Mouse (Mus musculus): ENCODE measurements around the gene Gsta3. TPM values are rescaled to one million over a fixed set of nuclear protein-coding genes. Genes with fewer than 3 reads are reported as not detected.
"Not testable (repeated sequence)": the region's sequence is repeated elsewhere in the genome, so short reads cannot be mapped to it uniquely, and the experiment has no call there.

Gene Gsta3
- polyA plus RNA-seq, 1 experiment from 2014 or later = 9.3 TPM

GRCm38 (mm10) chr1:21280306-21280705, 39.9 kb downstream of the Gsta3 start:
- Histone ChIP-seq H3K4me3 (ENCODE audit: low read length) (no peak overlapping the region), H3K27me3 (ENCODE audit: control insufficient read depth, insufficient read depth, low read length) (no peaks in the 10 kb centered on the region), H3K36me3 (ENCODE audit: control insufficient read depth, insufficient read depth, low read length) (no peaks in the 10 kb centered on the region), H3K4me1 (ENCODE audit: control insufficient read depth, insufficient read depth, low read length) (no peaks in the 10 kb centered on the region), H3K9me3 (ENCODE audit: control insufficient read depth, low read length) (no peaks in the 10 kb centered on the region), H3K27ac (ENCODE audit: low read depth, low read length) (no peak overlapping the region), H3K9ac (ENCODE audit: low read depth, low read length) (no peak overlapping the region), H3K4me2 (replicated peaks; ENCODE audit: low read depth, low read length) (no peak overlapping the region)
- WGBS = 82% methylated on average over 2 of the region's 2 CpGs
- no peak for ATAC-seq (ENCODE audit: low FRiP score, low TSS enrichment)

- not testable (repeated sequence) for H3K4me2 ChIP-seq (replicated peaks; ENCODE audit: low read depth, low read length); H3K36me3 ChIP-seq (ENCODE audit: control insufficient read depth, insufficient read depth, low read length); H3K27ac ChIP-seq (ENCODE audit: low read depth, low read length); ATAC-seq (ENCODE audit: low FRiP score, low TSS enrichment); H3K4me1 ChIP-seq (ENCODE audit: control insufficient read depth, insufficient read depth, low read length); H3K27me3 ChIP-seq (ENCODE audit: control insufficient read depth, insufficient read depth, low read length); H3K4me3 ChIP-seq (ENCODE audit: low read length); H3K9ac ChIP-seq (ENCODE audit: low read depth, low read length); H3K9me3 ChIP-seq (ENCODE audit: control insufficient read depth, low read length)
- 84% methylated on average over 2 of the region's 2 CpGs for WGBS
Observed at GRCm38 (mm10) chr1:21284644-21285043, 44.3 kb downstream of the Gsta3 start.

- ATAC-seq (ENCODE audit: low FRiP score, low TSS enrichment) = no peak
- Histone ChIP-seq H3K36me3 (ENCODE audit: control insufficient read depth, insufficient read depth, low read length) (no peaks in the 10 kb centered on the region), H3K27ac (ENCODE audit: low read depth, low read length) (no peak overlapping the region), H3K27me3 (ENCODE audit: control insufficient read depth, insufficient read depth, low read length) (no peaks in the 10 kb centered on the region), H3K4me2 (replicated peaks; ENCODE audit: low read depth, low read length) (no peak overlapping the region), H3K9me3 (ENCODE audit: control insufficient read depth, low read length) (no peaks in the 10 kb centered on the region), H3K4me3 (ENCODE audit: low read length) (no peak overlapping the region), H3K9ac (ENCODE audit: low read depth, low read length) (no peak overlapping the region), H3K4me1 (ENCODE audit: control insufficient read depth, insufficient read depth, low read length) (no peaks in the 10 kb centered on the region)
- WGBS = 89% methylated on average over 4 of the region's 4 CpGs
Observed at GRCm38 (mm10) chr1:21291394-21291793, 51.0 kb downstream of the Gsta3 start.

GRCm38 (mm10) chr1:21292590-21292989, 52.2 kb downstream of the Gsta3 start:
- Histone ChIP-seq H3K4me3 (ENCODE audit: low read length) (no peak overlapping the region), H3K27ac (ENCODE audit: low read depth, low read length) (no peak overlapping the region), H3K4me1 (ENCODE audit: control insufficient read depth, insufficient read depth, low read length) (no peaks in the 10 kb centered on the region), H3K9ac (ENCODE audit: low read depth, low read length) (no peak overlapping the region), H3K4me2 (replicated peaks; ENCODE audit: low read depth, low read length) (no peak overlapping the region), H3K36me3 (ENCODE audit: control insufficient read depth, insufficient read depth, low read length) (no peaks in the 10 kb centered on the region), H3K9me3 (ENCODE audit: control insufficient read depth, low read length) (no peaks in the 10 kb centered on the region), H3K27me3 (ENCODE audit: control insufficient read depth, insufficient read depth, low read length) (no peaks in the 10 kb centered on the region)
- ATAC-seq (ENCODE audit: low FRiP score, low TSS enrichment) = no peak
- 61% methylated on average over 1 of the region's 1 CpGs for WGBS

- Histone ChIP-seq H3K27ac (ENCODE audit: low read depth, low read length) (no peak overlapping the region), H3K9me3 (ENCODE audit: control insufficient read depth, low read length) (no peaks in the 10 kb centered on the region), H3K4me3 (ENCODE audit: low read length) (no peak overlapping the region), H3K36me3 (ENCODE audit: control insufficient read depth, insufficient read depth, low read length) (no peaks in the 10 kb centered on the region), H3K27me3 (ENCODE audit: control insufficient read depth, insufficient read depth, low read length) (no peaks in the 10 kb centered on the region), H3K4me1 (ENCODE audit: control insufficient read depth, insufficient read depth, low read length) (no peaks in the 10 kb centered on the region), H3K9ac (ENCODE audit: low read depth, low read length) (no peak overlapping the region), H3K4me2 (replicated peaks; ENCODE audit: low read depth, low read length) (no peak overlapping the region)
- 87% methylated on average over 1 of the region's 1 CpGs for WGBS
- no peak for ATAC-seq (ENCODE audit: low FRiP score, low TSS enrichment)
Observed at GRCm38 (mm10) chr1:21296169-21296568, 55.8 kb downstream of the Gsta3 start.

GRCm38 (mm10) chr1:21298114-21298513, 57.7 kb downstream of the Gsta3 start:
- Histone ChIP-seq H3K36me3 (ENCODE audit: control insufficient read depth, insufficient read depth, low read length) (no peaks in the 10 kb centered on the region), H3K9ac (ENCODE audit: low read depth, low read length) (no peak overlapping the region), H3K9me3 (ENCODE audit: control insufficient read depth, low read length) (no peaks in the 10 kb centered on the region), H3K4me1 (ENCODE audit: control insufficient read depth, insufficient read depth, low read length) (no peaks in the 10 kb centered on the region), H3K4me2 (replicated peaks; ENCODE audit: low read depth, low read length) (no peak overlapping the region), H3K27ac (ENCODE audit: low read depth, low read length) (no peak overlapping the region), H3K27me3 (ENCODE audit: control insufficient read depth, insufficient read depth, low read length) (no peaks in the 10 kb centered on the region), H3K4me3 (ENCODE audit: low read length) (no peak overlapping the region)
- WGBS = 96% methylated on average over 4 of the region's 4 CpGs
- ATAC-seq (ENCODE audit: low FRiP score, low TSS enrichment) = no peak

GRCm38 (mm10) chr1:21299826-21300225, 59.4 kb downstream of the Gsta3 start:
- no peak for ATAC-seq (ENCODE audit: low FRiP score, low TSS enrichment)
- Histone ChIP-seq H3K27ac (ENCODE audit: low read depth, low read length) (no peak overlapping the region), H3K4me2 (replicated peaks; ENCODE audit: low read depth, low read length) (no peak overlapping the region), H3K4me1 (ENCODE audit: control insufficient read depth, insufficient read depth, low read length) (no peaks in the 10 kb centered on the region), H3K9me3 (ENCODE audit: control insufficient read depth, low read length) (no peaks in the 10 kb centered on the region), H3K9ac (ENCODE audit: low read depth, low read length) (no peak overlapping the region), H3K27me3 (ENCODE audit: control insufficient read depth, insufficient read depth, low read length) (no peaks in the 10 kb centered on the region), H3K4me3 (ENCODE audit: low read length) (no peak overlapping the region), H3K36me3 (ENCODE audit: control insufficient read depth, insufficient read depth, low read length) (no peaks in the 10 kb centered on the region)
- 60% methylated on average over 3 of the region's 3 CpGs for WGBS

GRCm38 (mm10) chr1:21301686-21302085, 61.3 kb downstream of the Gsta3 start:
- whole genome bisulfite sequencing = 78% methylated on average over 3 of the region's 3 CpGs
- Histone ChIP-seq H3K4me1 (ENCODE audit: control insufficient read depth, insufficient read depth, low read length) (no peaks in the 10 kb centered on the region), H3K27me3 (ENCODE audit: control insufficient read depth, insufficient read depth, low read length) (no peaks in the 10 kb centered on the region), H3K36me3 (ENCODE audit: control insufficient read depth, insufficient read depth, low read length) (no peaks in the 10 kb centered on the region), H3K9ac (ENCODE audit: low read depth, low read length) (no peak overlapping the region), H3K4me3 (ENCODE audit: low read length) (no peak overlapping the region), H3K4me2 (replicated peaks; ENCODE audit: low read depth, low read length) (no peak overlapping the region), H3K27ac (ENCODE audit: low read depth, low read length) (no peak overlapping the region), H3K9me3 (ENCODE audit: control insufficient read depth, low read length) (no peaks in the 10 kb centered on the region)
- no peak for ATAC-seq (ENCODE audit: low FRiP score, low TSS enrichment)

- Histone ChIP-seq H3K36me3 (ENCODE audit: control insufficient read depth, insufficient read depth, low read length) (no peaks in the 10 kb centered on the region), H3K27ac (ENCODE audit: low read depth, low read length) (no peak overlapping the region), H3K9me3 (ENCODE audit: control insufficient read depth, low read length) (no peaks in the 10 kb centered on the region), H3K4me1 (ENCODE audit: control insufficient read depth, insufficient read depth, low read length) (no peaks in the 10 kb centered on the region), H3K9ac (ENCODE audit: low read depth, low read length) (no peak overlapping the region), H3K4me2 (replicated peaks; ENCODE audit: low read depth, low read length) (no peak overlapping the region), H3K4me3 (ENCODE audit: low read length) (no peak overlapping the region), H3K27me3 (ENCODE audit: control insufficient read depth, insufficient read depth, low read length) (no peaks in the 10 kb centered on the region)
- ATAC-seq (ENCODE audit: low FRiP score, low TSS enrichment) = no peak
- WGBS = 80% methylated on average over 3 of the region's 3 CpGs
Observed at GRCm38 (mm10) chr1:21304174-21304573, 63.8 kb downstream of the Gsta3 start.

- ATAC-seq (ENCODE audit: low FRiP score, low TSS enrichment) = no peak
- no peak overlapping the region for H3K4me2 ChIP-seq (replicated peaks; ENCODE audit: low read depth, low read length)
- H3K36me3 ChIP-seq (ENCODE audit: control insufficient read depth, insufficient read depth, low read length) = no peaks in the 10 kb centered on the region
- H3K9me3 ChIP-seq (ENCODE audit: control insufficient read depth, low read length) = no peaks in the 10 kb centered on the region
- no peak overlapping the region for H3K27ac ChIP-seq (ENCODE audit: low read depth, low read length)
- H3K4me1 ChIP-seq (ENCODE audit: control insufficient read depth, insufficient read depth, low read length) = no peaks in the 10 kb centered on the region
- 80% methylated on average over 4 of the region's 4 CpGs for WGBS
- no peaks in the 10 kb centered on the region for H3K27me3 ChIP-seq (ENCODE audit: control insufficient read depth, insufficient read depth, low read length)
- H3K4me3 ChIP-seq (ENCODE audit: low read length) = no peak overlapping the region
- no peak overlapping the region for H3K9ac ChIP-seq (ENCODE audit: low read depth, low read length)
Observed at GRCm38 (mm10) chr1:21304646-21305045, 64.3 kb downstream of the Gsta3 start.

Measured in kidney, embryonic 14.5 days (tissue).